Mouse (Mus musculus): ENCODE data around the gene Pycr1. TPM values are rescaled to one million over a fixed set of nuclear protein-coding genes. Genes with fewer than 3 reads are reported as not detected.

Gene Pycr1
- polyA plus RNA-seq, 1 experiment from 2014 or later, result 61.6 TPM

DNA sequence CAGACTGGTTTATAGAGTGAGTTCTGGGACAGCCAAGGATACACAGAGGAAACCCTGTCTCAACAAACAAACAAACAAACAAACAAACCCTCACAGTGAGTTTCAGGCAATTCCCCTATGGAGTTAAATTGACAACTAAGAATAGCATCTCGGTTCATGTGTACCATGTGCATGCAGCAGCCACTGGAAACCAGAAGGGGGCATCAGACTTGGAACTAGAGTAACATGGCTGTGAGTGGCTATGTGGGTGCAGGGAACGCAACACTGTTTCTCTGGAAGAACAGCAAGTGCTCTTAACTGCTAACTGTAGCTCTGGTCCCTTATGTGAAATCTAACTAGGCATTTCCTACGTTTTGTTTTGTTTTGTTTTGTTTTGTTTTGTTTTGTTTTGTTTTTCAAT lies 8.3 kb upstream of the Pycr1 start:
- whole genome bisulfite sequencing, result 77% methylated on average over 3 of the region's 3 CpGs
- Histone ChIP-seq H3K27me3 (peaks cover 19% of the 10 kb centered on the region), H3K4me2 (no peak overlapping the region), H3K4me1 (peaks cover 7% of the 10 kb centered on the region), H3K36me3 (no peaks in the 10 kb centered on the region), H3K27ac (no peak overlapping the region), H3K9me3 (no peaks in the 10 kb centered on the region), H3K4me3 (no peak overlapping the region), H3K9ac (no peak overlapping the region)
- ATAC-seq (ENCODE audit: insufficient number of reproducible peaks, low FRiP score, low TSS enrichment, low read depth), result no peak

DNA sequence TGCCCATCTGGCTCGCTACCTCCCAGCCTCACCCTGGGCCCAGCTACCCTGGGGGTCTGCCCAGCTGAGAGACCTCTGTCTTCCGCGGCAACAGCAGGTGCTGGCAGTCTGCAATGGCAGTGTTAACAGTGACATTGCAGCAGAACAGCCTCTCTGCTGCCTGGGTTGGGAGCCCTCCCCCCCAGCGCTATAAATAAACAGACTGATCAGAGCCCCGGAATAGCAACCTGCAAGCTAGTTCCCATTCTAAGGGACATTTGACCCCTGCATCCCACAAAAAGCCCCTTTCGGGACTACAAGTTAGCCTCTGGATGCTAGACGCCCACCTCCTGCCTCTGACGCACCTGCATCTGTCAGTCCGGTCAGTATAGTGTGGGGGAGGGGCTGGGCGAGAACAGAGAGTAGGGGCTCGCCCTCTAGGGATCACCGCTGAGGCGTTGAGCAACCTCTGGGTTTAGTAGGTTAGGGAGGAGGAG lies 4.5 kb upstream of the Pycr1 start, which contains the start of gene Myadml2:
Gene Myadml2, minus strand, starts transcription at position 158 of the 476 bp plus-strand sequence.
- H3K27me3 ChIP-seq, result peaks cover 13% of the 10 kb centered on the region
- no peak within 1 kb of the TSS for H3K27ac ChIP-seq
- H3K36me3 ChIP-seq, result no peaks in the 10 kb centered on the region
- H3K4me1 ChIP-seq, result peaks cover 13% of the 10 kb centered on the region
- no peak within 1 kb of the TSS for H3K4me3 ChIP-seq
- no peak within 1 kb of the TSS for H3K9ac ChIP-seq
- WGBS, result 4% methylated on average over 13 of the region's 13 CpGs
- ATAC-seq (ENCODE audit: insufficient number of reproducible peaks, low FRiP score, low TSS enrichment, low read depth), result no peak
- H3K9me3 ChIP-seq, result no peaks in the 10 kb centered on the region
- H3K4me2 ChIP-seq, result peak within 1 kb of the TSS; percentile 20; the same call in 1 of the 2 replicates

GRCm38 (mm10) chr11:120647047-120647830 lies 3.7 kb upstream of the Pycr1 start:
- peaks cover 13% of the 10 kb centered on the region for H3K27me3 ChIP-seq
- 79% methylated on average over 35 of the region's 35 CpGs for WGBS
- H3K9ac ChIP-seq, result no peak overlapping the region
- H3K36me3 ChIP-seq, result no peaks in the 10 kb centered on the region
- no peak overlapping the region for H3K27ac ChIP-seq
- no peaks in the 10 kb centered on the region for H3K9me3 ChIP-seq
- no peak overlapping the region for H3K4me3 ChIP-seq
- H3K4me1 ChIP-seq, result peaks cover 21% of the 10 kb centered on the region
- no peak for ATAC-seq (ENCODE audit: insufficient number of reproducible peaks, low FRiP score, low TSS enrichment, low read depth)
- H3K4me2 ChIP-seq, result no peak overlapping the region

DNA sequence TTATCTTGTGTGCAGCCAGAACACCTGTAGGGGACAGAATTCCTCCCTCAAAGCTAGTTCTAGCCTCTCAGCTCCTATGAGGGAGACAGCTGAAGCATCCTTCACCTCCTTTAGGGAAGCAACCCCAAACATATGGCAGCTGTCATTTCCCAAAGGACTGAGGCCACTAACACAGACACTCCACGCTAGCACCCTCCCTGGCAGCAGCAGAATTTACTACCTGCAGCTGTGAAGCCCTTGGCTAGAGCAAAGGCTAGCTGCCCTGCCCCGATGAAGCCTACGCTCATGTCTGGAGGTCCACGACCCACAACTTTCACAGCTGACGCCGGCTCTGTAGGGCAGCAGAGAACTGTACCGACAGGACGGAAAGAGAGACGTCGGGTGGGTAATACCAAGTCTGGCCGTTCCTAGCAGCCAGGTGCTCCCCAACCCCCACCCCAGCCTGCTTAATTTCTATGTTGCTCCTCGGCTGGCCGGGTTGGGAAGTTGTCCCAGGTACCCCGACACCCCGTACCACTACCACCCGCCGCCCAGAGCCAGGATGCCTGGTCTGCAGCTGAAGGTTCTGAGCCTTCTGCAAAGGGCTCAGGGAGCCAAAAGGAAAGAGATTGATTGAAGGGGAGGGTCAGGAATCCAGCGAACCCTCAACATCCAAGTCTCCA lies 499 bp downstream of the Pycr1 start:
- H3K9me3 ChIP-seq, result no peaks in the 10 kb centered on the region
- peaks cover 30% of the 10 kb centered on the region for H3K4me1 ChIP-seq
- peak overlapping the region; percentile 56 for H3K4me3 ChIP-seq
- peak overlapping the region; percentile 90 for H3K4me2 ChIP-seq
- H3K36me3 ChIP-seq, result no peaks in the 10 kb centered on the region
- H3K9ac ChIP-seq, result peak overlapping the region; percentile 62
- peak overlapping the region; percentile 87 for H3K27ac ChIP-seq
- ATAC-seq (ENCODE audit: insufficient number of reproducible peaks, low FRiP score, low TSS enrichment, low read depth), result peak; percentile 25
- peaks cover 11% of the 10 kb centered on the region for H3K27me3 ChIP-seq
- WGBS, result under 1% methylated on average over 18 of the region's 18 CpGs

GRCm38 (mm10) chr11:120641869-120642268 lies 1.7 kb downstream of the Pycr1 start:
- Histone ChIP-seq H3K27me3 (no peaks in the 10 kb centered on the region), H3K4me3 (peak overlapping the region; percentile 56), H3K9ac (peak overlapping the region; percentile 62; the same call in 1 of the 2 replicates), H3K9me3 (no peaks in the 10 kb centered on the region), H3K4me2 (peak overlapping the region; percentile 90; the same call in 1 of the 2 replicates), H3K27ac (no peak overlapping the region), H3K36me3 (no peaks in the 10 kb centered on the region), H3K4me1 (peaks cover 26% of the 10 kb centered on the region)
- no peak for ATAC-seq (ENCODE audit: insufficient number of reproducible peaks, low FRiP score, low TSS enrichment, low read depth)
- 79% methylated on average over 8 of the region's 8 CpGs for WGBS

GRCm38 (mm10) chr11:120641255-120641654 lies 2.3 kb downstream of the Pycr1 start:
- Histone ChIP-seq H3K9ac (no peak overlapping the region), H3K27ac (no peak overlapping the region), H3K4me2 (no peak overlapping the region), H3K4me3 (no peak overlapping the region), H3K27me3 (no peaks in the 10 kb centered on the region), H3K4me1 (peaks cover 26% of the 10 kb centered on the region), H3K36me3 (no peaks in the 10 kb centered on the region), H3K9me3 (no peaks in the 10 kb centered on the region)
- WGBS, result 57% methylated on average over 9 of the region's 9 CpGs
- no peak for ATAC-seq (ENCODE audit: insufficient number of reproducible peaks, low FRiP score, low TSS enrichment, low read depth)

GRCm38 (mm10) chr11:120634810-120635209 lies 8.8 kb downstream of the Pycr1 start:
- Histone ChIP-seq H3K27me3 (no peaks in the 10 kb centered on the region), H3K9me3 (no peaks in the 10 kb centered on the region), H3K27ac (no peak overlapping the region), H3K4me2 (no peak overlapping the region), H3K4me1 (peaks cover 33% of the 10 kb centered on the region), H3K36me3 (no peaks in the 10 kb centered on the region), H3K4me3 (no peak overlapping the region), H3K9ac (no peak overlapping the region)
- ATAC-seq (ENCODE audit: insufficient number of reproducible peaks, low FRiP score, low TSS enrichment, low read depth), result no peak
- WGBS, result 85% methylated on average over 5 of the region's 5 CpGs

DNA sequence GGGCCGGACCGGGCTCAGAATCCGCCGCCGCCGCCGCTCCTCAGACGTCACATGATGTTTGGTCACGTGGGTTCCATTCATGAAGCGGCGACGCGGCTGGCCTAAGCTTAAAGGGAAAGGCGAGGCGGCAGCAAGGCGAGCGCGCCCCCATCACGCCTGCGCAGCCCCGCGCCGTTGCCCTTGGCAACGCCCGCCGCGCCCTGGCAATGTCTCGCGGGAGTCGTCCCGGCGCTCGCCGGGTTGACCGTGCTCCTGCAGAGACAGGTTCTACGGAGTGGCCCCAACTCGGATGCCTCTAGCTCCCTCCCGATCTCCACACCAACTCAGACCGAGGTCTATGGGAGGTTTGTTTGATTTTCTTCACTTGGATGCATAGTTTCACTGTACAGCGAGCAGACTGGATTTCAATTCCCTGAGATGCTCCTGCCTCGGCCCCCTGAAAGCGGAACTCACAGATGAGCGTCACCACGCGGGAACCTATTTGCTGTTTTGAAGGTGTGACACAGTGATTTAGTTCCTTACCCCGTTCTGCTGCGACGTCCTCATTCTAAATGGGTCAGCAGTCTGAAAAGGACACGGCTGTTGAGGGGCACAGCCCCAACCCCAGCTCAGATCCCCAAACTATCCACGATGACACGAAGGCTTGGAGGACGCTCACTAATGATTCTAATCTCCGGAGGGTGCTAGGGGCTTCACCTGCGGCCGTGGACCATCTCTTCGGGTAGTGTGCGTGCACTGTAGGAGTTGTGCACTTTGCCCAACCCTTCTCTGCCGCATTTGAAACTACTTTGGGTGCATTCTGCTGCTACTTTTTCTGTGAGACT lies 9.8 kb downstream of the Pycr1 start, which contains the start of gene Mafg:
Gene Mafg, minus strand, starts transcription at position 81 of the 824 bp plus-strand sequence.
- Histone ChIP-seq H3K4me3 (peak within 1 kb of the TSS; percentile 99), H3K27ac (peak within 1 kb of the TSS; percentile 91), H3K4me2 (peak within 1 kb of the TSS; percentile 80), H3K36me3 (peaks cover 9% of the 10 kb centered on the region), H3K9ac (peak within 1 kb of the TSS; percentile 93), H3K4me1 (peaks cover 38% of the 10 kb centered on the region), H3K27me3 (no peaks in the 10 kb centered on the region), H3K9me3 (no peaks in the 10 kb centered on the region)
- WGBS, result 11% methylated on average over 58 of the region's 58 CpGs
- peak; percentile 82 for ATAC-seq (ENCODE audit: insufficient number of reproducible peaks, low FRiP score, low TSS enrichment, low read depth)

- peak; percentile 80 for ATAC-seq (ENCODE audit: insufficient number of reproducible peaks, low FRiP score, low TSS enrichment, low read depth)
- peak overlapping the region; percentile 80 for H3K4me2 ChIP-seq
- H3K27ac ChIP-seq, result peak overlapping the region; percentile 91
- WGBS, result under 1% methylated on average over 100 of the region's 116 CpGs
- no peaks in the 10 kb centered on the region for H3K27me3 ChIP-seq
- peaks cover 38% of the 10 kb centered on the region for H3K4me1 ChIP-seq
- H3K9me3 ChIP-seq, result no peaks in the 10 kb centered on the region
- H3K36me3 ChIP-seq, result peaks cover 12% of the 10 kb centered on the region
- peak overlapping the region; percentile 99 for H3K4me3 ChIP-seq
- peak overlapping the region; percentile 93 for H3K9ac ChIP-seq
These were observed 10.7 kb downstream of the Pycr1 start for GRCm38 (mm10) chr11:120632559-120633519.

DNA sequence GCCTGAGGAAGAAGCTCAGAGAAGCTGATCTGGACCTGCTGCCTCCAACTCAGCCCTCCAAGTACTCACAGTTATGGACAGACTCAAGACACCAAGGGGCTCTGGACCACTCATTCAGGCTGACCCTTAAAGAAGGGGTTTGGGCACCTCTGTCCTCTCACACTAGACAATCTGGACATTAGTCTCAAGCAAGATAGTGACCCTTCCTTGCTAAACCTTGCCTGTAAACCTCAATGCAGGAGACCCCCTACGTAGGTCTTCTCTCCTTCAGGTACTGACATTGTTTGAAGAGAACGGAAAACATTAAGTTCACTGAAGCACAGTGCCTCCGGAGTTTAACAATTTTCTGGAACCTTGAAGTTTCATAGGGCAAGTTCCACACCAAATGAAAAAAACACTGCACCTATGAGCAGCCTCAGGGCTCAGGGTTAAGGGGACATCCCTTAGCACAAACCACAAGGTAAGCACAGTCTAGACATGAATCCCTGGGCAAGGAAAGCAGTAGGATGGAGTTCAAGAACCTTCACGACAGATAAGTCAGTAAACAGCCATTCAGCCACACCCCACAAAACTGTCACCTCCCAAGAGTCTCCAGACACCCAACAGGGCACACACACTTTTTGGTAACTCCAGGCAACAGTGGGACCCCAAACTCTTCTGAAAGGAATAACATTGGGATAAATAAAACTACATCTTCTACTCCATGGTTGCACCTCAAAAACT lies 11.7 kb downstream of the Pycr1 start:
- no peaks in the 10 kb centered on the region for H3K27me3 ChIP-seq
- no peak for ATAC-seq (ENCODE audit: insufficient number of reproducible peaks, low FRiP score, low TSS enrichment, low read depth)
- whole genome bisulfite sequencing, result 62% methylated on average over 4 of the region's 4 CpGs
- H3K9ac ChIP-seq, result no peak overlapping the region
- no peaks in the 10 kb centered on the region for H3K9me3 ChIP-seq
- peak overlapping the region; percentile 99 for H3K4me3 ChIP-seq
- peaks cover 22% of the 10 kb centered on the region for H3K36me3 ChIP-seq
- peaks cover 38% of the 10 kb centered on the region for H3K4me1 ChIP-seq
- H3K4me2 ChIP-seq, result peak overlapping the region; percentile 80
- H3K27ac ChIP-seq, result peak overlapping the region; percentile 91; the same call in 1 of the 2 replicates
